Mouse (Mus musculus): ENCODE results near the gene Bcl2. TPM values are rescaled to one million over a fixed set of nuclear protein-coding genes. Genes with fewer than 3 reads are reported as not detected.

Gene Bcl2
- polyA plus RNA-seq, 1 experiment from 2014 or later: 10.1 TPM

DNA sequence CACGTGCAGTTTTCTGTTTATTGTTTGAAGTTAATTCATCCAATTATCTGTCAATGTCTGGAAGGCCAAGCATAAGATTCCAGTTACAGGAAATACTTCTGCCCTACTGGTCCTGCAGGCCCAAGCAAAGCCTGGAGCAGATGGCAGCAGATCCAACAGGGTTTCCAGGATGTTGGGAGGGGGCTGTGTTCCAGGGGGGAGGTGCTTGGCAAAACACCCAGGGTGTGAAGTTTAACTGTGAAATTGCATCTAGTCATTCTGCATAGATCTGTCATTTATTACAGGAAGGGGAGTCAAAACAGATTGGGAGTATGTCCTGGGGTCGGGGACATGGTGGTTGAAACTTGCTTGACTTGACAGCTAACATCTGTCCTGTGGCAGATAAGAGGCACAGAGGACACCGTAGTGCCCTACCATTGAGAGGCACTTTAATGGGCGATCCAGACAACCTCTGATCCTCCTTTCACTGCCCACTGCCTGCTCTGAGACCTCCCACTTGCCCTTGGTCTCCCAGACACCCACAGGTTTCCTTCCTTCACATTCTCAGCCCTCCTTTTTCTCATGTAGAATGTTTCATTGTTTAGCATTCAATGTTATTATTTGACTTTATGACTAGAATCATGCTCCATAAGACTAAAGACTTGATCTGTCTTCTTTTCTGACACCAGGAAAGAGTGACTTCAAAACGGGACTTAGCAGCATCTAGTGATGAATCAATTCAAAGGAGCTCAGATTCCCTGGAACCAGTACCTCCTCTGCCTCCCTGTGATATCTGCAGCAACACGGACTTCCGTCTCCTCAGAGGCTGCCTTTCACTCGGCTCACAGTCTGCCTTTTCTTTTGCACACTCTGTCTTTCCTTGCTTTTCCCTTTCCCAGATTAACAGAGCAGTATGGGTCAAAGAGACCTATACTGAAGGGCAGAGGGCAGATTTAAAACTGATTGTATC, 47.7 kb downstream of the Bcl2 start:
- H3K27me3 ChIP-seq (ENCODE audit: control insufficient read depth, insufficient read depth, low read length): no peaks in the 10 kb centered on the region
- H3K9ac ChIP-seq (ENCODE audit: low read length): no peak overlapping the region
- WGBS: 55% methylated on average over 8 of the region's 8 CpGs
- no peaks in the 10 kb centered on the region for H3K4me1 ChIP-seq (ENCODE audit: control insufficient read depth, insufficient read depth, low read length)
- no peak for DNase-seq (ENCODE audit: low spot score)
- no peak for ATAC-seq (ENCODE audit: insufficient number of reproducible peaks, low FRiP score, low TSS enrichment, low read depth)
- no peak overlapping the region for H3K4me3 ChIP-seq (ENCODE audit: low read depth, low read length)
- H3K27ac ChIP-seq (replicated peaks; ENCODE audit: low read depth, low read length): no peak overlapping the region
- H3K9me3 ChIP-seq (ENCODE audit: control insufficient read depth, low read length): no peaks in the 10 kb centered on the region
- no peaks in the 10 kb centered on the region for H3K36me3 ChIP-seq (ENCODE audit: control insufficient read depth, insufficient read depth, low read length)
- no peak overlapping the region for H3K4me2 ChIP-seq (ENCODE audit: low read depth, severe bottlenecking)

GRCm38 (mm10) chr1:106664978-106665377, 49.1 kb downstream of the Bcl2 start:
- H3K4me2 ChIP-seq (ENCODE audit: low read depth, severe bottlenecking): no peak overlapping the region
- 86% methylated on average over 1 of the region's 1 CpGs for WGBS
- no peaks in the 10 kb centered on the region for H3K4me1 ChIP-seq (ENCODE audit: control insufficient read depth, insufficient read depth, low read length)
- ATAC-seq (ENCODE audit: insufficient number of reproducible peaks, low FRiP score, low TSS enrichment, low read depth) (no peak), DNase-seq (ENCODE audit: low spot score) (no peak)
- H3K27me3 ChIP-seq (ENCODE audit: control insufficient read depth, insufficient read depth, low read length): no peaks in the 10 kb centered on the region
- no peaks in the 10 kb centered on the region for H3K9me3 ChIP-seq (ENCODE audit: control insufficient read depth, low read length)
- H3K36me3 ChIP-seq (ENCODE audit: control insufficient read depth, insufficient read depth, low read length): no peaks in the 10 kb centered on the region
- H3K27ac ChIP-seq (replicated peaks; ENCODE audit: low read depth, low read length): no peak overlapping the region
- no peak overlapping the region for H3K4me3 ChIP-seq (ENCODE audit: low read depth, low read length)
- H3K9ac ChIP-seq (ENCODE audit: low read length): no peak overlapping the region

GRCm38 (mm10) chr1:106662486-106662885, 51.6 kb downstream of the Bcl2 start:
- Histone ChIP-seq H3K4me1 (ENCODE audit: control insufficient read depth, insufficient read depth, low read length) (no peaks in the 10 kb centered on the region), H3K36me3 (ENCODE audit: control insufficient read depth, insufficient read depth, low read length) (no peaks in the 10 kb centered on the region), H3K4me2 (ENCODE audit: low read depth, severe bottlenecking) (no peak overlapping the region), H3K4me3 (ENCODE audit: low read depth, low read length) (no peak overlapping the region), H3K27ac (replicated peaks; ENCODE audit: low read depth, low read length) (no peak overlapping the region), H3K27me3 (ENCODE audit: control insufficient read depth, insufficient read depth, low read length) (no peaks in the 10 kb centered on the region), H3K9me3 (ENCODE audit: control insufficient read depth, low read length) (no peaks in the 10 kb centered on the region), H3K9ac (ENCODE audit: low read length) (no peak overlapping the region)
- WGBS: 88% methylated on average over 5 of the region's 5 CpGs
- DNase-seq (ENCODE audit: low spot score): no peak
- ATAC-seq (ENCODE audit: insufficient number of reproducible peaks, low FRiP score, low TSS enrichment, low read depth): no peak

- Histone ChIP-seq H3K4me3 (ENCODE audit: low read depth, low read length) (no peak overlapping the region), H3K4me2 (ENCODE audit: low read depth, severe bottlenecking) (no peak overlapping the region), H3K36me3 (ENCODE audit: control insufficient read depth, insufficient read depth, low read length) (no peaks in the 10 kb centered on the region), H3K4me1 (ENCODE audit: control insufficient read depth, insufficient read depth, low read length) (no peaks in the 10 kb centered on the region), H3K9ac (ENCODE audit: low read length) (no peak overlapping the region), H3K9me3 (ENCODE audit: control insufficient read depth, low read length) (no peaks in the 10 kb centered on the region), H3K27me3 (ENCODE audit: control insufficient read depth, insufficient read depth, low read length) (no peaks in the 10 kb centered on the region), H3K27ac (replicated peaks; ENCODE audit: low read depth, low read length) (no peak overlapping the region)
- DNase-seq (ENCODE audit: low spot score) (no peak), ATAC-seq (ENCODE audit: insufficient number of reproducible peaks, low FRiP score, low TSS enrichment, low read depth) (no peak)
- WGBS: 95% methylated on average over 5 of the region's 5 CpGs
These were observed 55.7 kb downstream of the Bcl2 start for GRCm38 (mm10) chr1:106658293-106658847.

DNA sequence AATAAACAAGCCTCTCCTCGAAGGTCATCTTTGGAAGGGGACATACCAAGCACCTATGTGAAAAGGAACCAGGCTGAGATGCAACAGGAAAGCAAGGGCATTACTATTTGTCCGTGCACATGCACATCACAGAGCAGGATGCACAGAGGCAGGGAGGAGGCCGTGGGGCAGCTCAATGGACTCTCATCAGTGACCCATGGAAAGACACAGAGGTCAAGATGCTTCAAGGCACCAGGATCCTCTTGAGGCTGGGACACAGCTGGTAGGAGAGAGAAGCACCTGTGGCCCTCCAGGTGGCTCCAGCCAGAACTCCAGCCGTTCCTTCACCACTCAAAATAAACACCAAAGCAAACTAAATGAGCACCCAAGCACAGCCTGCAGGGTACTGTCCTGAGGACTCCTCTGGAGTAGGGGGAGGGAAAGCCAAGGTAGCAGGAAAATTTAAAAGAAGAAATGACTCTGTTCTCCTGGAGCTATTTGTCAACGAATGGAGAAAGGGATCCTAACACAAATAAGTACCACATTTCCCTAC, 57.8 kb downstream of the Bcl2 start:
- H3K9ac ChIP-seq (ENCODE audit: low read length): no peak overlapping the region
- DNase-seq (ENCODE audit: low spot score) (no peak), ATAC-seq (ENCODE audit: insufficient number of reproducible peaks, low FRiP score, low TSS enrichment, low read depth) (no peak)
- WGBS: 75% methylated on average over 5 of the region's 5 CpGs
- H3K4me3 ChIP-seq (ENCODE audit: low read depth, low read length): no peak overlapping the region
- no peaks in the 10 kb centered on the region for H3K27me3 ChIP-seq (ENCODE audit: control insufficient read depth, insufficient read depth, low read length)
- no peak overlapping the region for H3K27ac ChIP-seq (replicated peaks; ENCODE audit: low read depth, low read length)
- no peak overlapping the region for H3K4me2 ChIP-seq (ENCODE audit: low read depth, severe bottlenecking)
- no peaks in the 10 kb centered on the region for H3K9me3 ChIP-seq (ENCODE audit: control insufficient read depth, low read length)
- H3K36me3 ChIP-seq (ENCODE audit: control insufficient read depth, insufficient read depth, low read length): no peaks in the 10 kb centered on the region
- H3K4me1 ChIP-seq (ENCODE audit: control insufficient read depth, insufficient read depth, low read length): no peaks in the 10 kb centered on the region

DNA sequence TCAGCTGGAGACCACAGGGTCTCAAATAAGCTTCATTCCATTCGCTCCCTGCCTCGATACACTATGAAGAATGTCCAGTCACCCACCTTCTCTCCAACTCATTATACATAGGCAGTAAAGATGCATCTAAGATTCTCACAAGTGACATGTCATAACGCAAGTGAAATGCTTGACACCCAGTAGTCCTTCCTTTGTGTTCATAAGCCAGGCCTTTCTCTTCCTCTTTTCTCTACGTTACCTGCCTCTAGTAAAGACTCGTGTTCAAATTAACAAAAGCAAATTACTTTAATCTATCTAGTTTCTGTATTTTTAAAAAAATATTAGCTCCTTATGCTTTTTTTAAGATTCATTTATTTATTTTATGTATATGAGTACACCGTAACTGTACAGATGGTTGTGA, 59.8 kb downstream of the Bcl2 start:
- Histone ChIP-seq H3K9me3 (ENCODE audit: control insufficient read depth, low read length) (no peaks in the 10 kb centered on the region), H3K4me1 (ENCODE audit: control insufficient read depth, insufficient read depth, low read length) (no peaks in the 10 kb centered on the region), H3K9ac (ENCODE audit: low read length) (no peak overlapping the region), H3K27ac (replicated peaks; ENCODE audit: low read depth, low read length) (no peak overlapping the region), H3K4me3 (ENCODE audit: low read depth, low read length) (no peak overlapping the region), H3K4me2 (ENCODE audit: low read depth, severe bottlenecking) (no peak overlapping the region), H3K36me3 (ENCODE audit: control insufficient read depth, insufficient read depth, low read length) (no peaks in the 10 kb centered on the region), H3K27me3 (ENCODE audit: control insufficient read depth, insufficient read depth, low read length) (no peaks in the 10 kb centered on the region)
- DNase-seq (ENCODE audit: low spot score) (no peak), ATAC-seq (ENCODE audit: insufficient number of reproducible peaks, low FRiP score, low TSS enrichment, low read depth) (no peak)
- WGBS: 92% methylated on average over 6 of the region's 6 CpGs

DNA sequence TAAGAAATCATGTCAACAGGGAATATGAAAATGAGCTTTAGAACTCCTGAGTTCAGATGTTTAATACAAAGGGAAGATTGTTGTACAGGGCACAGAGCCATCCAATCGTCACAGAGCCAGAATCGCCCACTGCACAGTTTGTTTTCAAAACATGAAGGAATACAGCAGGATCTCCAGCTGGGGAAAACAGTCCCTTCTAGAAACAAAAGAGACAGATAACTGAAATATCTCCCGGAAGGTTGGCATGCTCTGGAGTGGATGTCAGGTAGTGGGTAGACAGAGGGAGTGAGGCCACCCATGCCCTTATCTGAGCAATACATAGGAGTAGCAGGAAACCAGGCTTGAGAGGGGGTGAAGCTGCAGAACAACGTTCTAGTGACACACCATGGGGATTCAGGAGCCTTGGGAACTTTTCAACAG, 60.6 kb downstream of the Bcl2 start:
- Histone ChIP-seq H3K4me1 (ENCODE audit: control insufficient read depth, insufficient read depth, low read length) (no peaks in the 10 kb centered on the region), H3K27me3 (ENCODE audit: control insufficient read depth, insufficient read depth, low read length) (no peaks in the 10 kb centered on the region), H3K4me2 (ENCODE audit: low read depth, severe bottlenecking) (no peak overlapping the region), H3K9me3 (ENCODE audit: control insufficient read depth, low read length) (no peaks in the 10 kb centered on the region), H3K4me3 (ENCODE audit: low read depth, low read length) (no peak overlapping the region), H3K36me3 (ENCODE audit: control insufficient read depth, insufficient read depth, low read length) (no peaks in the 10 kb centered on the region), H3K27ac (replicated peaks; ENCODE audit: low read depth, low read length) (no peak overlapping the region), H3K9ac (ENCODE audit: low read length) (no peak overlapping the region)
- ATAC-seq (ENCODE audit: insufficient number of reproducible peaks, low FRiP score, low TSS enrichment, low read depth): no peak
- 78% methylated on average over 4 of the region's 4 CpGs for WGBS
- no peak for DNase-seq (ENCODE audit: low spot score)

GRCm38 (mm10) chr1:106651211-106651610, 62.9 kb downstream of the Bcl2 start:
- Histone ChIP-seq H3K4me1 (ENCODE audit: control insufficient read depth, insufficient read depth, low read length) (no peaks in the 10 kb centered on the region), H3K9ac (ENCODE audit: low read length) (no peak overlapping the region), H3K27me3 (ENCODE audit: control insufficient read depth, insufficient read depth, low read length) (no peaks in the 10 kb centered on the region), H3K9me3 (ENCODE audit: control insufficient read depth, low read length) (no peaks in the 10 kb centered on the region), H3K27ac (replicated peaks; ENCODE audit: low read depth, low read length) (no peak overlapping the region), H3K4me3 (ENCODE audit: low read depth, low read length) (no peak overlapping the region), H3K36me3 (ENCODE audit: control insufficient read depth, insufficient read depth, low read length) (no peaks in the 10 kb centered on the region), H3K4me2 (ENCODE audit: low read depth, severe bottlenecking) (no peak overlapping the region)
- 88% methylated on average over 7 of the region's 7 CpGs for WGBS
- ATAC-seq (ENCODE audit: insufficient number of reproducible peaks, low FRiP score, low TSS enrichment, low read depth): no peak
- no peak for DNase-seq (ENCODE audit: low spot score)
